Mouse (Mus musculus) megakaryocyte progenitor cell, adult 5-6 weeks (primary cell): Measurements from ENCODE around the gene Zfp958. TPM values are rescaled to one million over a fixed set of nuclear protein-coding genes. Genes with fewer than 3 reads are reported as not detected.

Experiments
- total RNA-seq, 2 experiments: library from RNA; stranded (forward) in 1 of 2; stranded (reverse) in 1 of 2; fragments of 157-497, 149-512 nt in 1 of 2; fragments of 200-1000 nt in 1 of 2; gene quantifications; 2 replicates each; pipeline versions ENCODE4 v1.2.3 to v1.2.4; 2015 to 2017

Gene Zfp958
- total RNA-seq, 2 experiments from 2014 or later = 10.8 to 27.5 TPM

Other genes starting within 250 kb of the Zfp958 start
- gene Cers4, start 120.1 kb upstream of the Zfp958 start, total RNA-seq (2015) = 1.8 and 3.2 TPM in 2 replicates
- 0.67 and 3.2 TPM in 2 replicates for gene Cers4, start 120.1 kb upstream of the Zfp958 start, total RNA-seq (2017)
- gene Shcbp1, start 166.4 kb downstream of the Zfp958 start, total RNA-seq (2015) = 60.5 and 68.7 TPM in 2 replicates
- gene Shcbp1, start 166.4 kb downstream of the Zfp958 start, total RNA-seq (2017) = 54.0 and 54.6 TPM in 2 replicates